Mouse (Mus musculus) frontal cortex, postnatal 14 days (tissue): Measurements from ENCODE around the gene Apold1.

ENCODE experiments used
- DNase-seq, 2 experiments: peaks; one replicate each; pipeline ENCODE4 v3.0.0; 2022; ENCODE audit warnings: low spot score in 2 of 2

The Apold1 gene

GRCm38 (mm10) chr6:134976628-134977027 lies 4.9 kb upstream of the Apold1 start:
- no peak for DNase-seq

DNA sequence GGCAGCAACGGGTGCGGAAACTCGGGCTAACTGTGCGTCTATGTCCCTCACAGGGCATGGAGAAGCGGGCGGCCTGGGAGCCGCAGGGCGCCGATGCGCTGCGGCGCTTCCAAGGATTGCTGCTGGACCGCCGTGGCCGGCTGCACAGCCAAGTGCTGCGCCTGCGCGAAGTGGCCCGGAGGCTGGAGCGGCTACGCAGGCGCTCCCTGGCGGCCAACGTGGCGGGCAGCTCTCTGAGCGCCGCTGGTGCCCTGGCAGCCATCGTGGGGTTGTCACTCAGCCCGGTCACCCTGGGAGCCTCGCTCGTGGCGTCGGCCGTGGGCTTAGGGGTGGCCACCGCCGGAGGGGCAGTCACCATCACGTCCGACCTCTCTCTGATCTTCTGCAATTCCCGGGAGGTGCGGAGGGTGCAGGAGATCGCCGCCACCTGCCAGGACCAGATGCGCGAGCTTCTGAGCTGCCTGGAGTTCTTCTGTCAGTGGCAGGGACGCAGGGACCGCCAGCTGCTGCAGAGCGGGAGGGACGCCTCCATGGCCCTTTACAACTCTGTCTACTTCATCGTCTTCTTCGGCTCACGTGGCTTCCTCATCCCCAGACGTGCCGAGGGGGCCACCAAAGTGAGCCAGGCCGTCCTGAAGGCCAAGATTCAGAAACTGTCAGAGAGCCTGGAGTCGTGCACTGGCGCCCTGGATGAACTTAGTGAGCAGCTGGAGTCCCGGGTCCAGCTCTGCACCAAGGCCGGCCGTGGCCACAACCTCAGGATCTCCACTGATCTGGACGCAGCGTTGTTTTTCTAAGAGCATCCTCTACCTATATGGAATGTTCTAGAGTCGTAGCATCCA lies 2.2 kb downstream of the Apold1 start:
- peak; percentile 66 to 79 for DNase-seq

- no peak for DNase-seq
These were observed 3.2 kb downstream of the Apold1 start for GRCm38 (mm10) chr6:134984748-134985147.

GRCm38 (mm10) chr6:134988377-134988776 lies 6.9 kb downstream of the Apold1 start:
- no peak for DNase-seq

- DNase-seq: no peak
These were observed 9.2 kb downstream of the Apold1 start for GRCm38 (mm10) chr6:134990674-134991073.

GRCm38 (mm10) chr6:134994031-134994651 lies 12.6 kb downstream of the Apold1 start:
- peak; percentile 43 to 70 for DNase-seq

DNA sequence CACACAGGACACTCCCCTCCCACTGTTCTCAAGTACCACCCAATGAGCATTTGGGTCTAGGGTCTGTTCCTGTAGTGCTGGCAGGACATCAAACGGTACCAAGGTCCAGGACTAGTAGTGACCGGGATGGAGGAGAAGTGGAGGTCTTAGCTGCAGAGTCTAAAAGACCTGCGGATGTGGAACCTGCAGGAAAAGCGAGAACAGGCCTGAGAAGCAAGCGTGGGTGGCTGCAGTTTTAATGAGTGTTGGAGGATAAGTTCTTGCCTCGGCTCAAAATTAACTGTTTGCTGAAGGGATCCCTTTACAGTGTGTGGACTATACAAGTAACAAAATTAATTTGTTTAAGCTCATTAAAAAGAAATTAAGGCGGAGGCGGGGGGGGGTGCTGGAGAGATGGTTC lies 13.5 kb downstream of the Apold1 start:
- DNase-seq: peak in 1 of 2 experiments; percentile 38

DNA sequence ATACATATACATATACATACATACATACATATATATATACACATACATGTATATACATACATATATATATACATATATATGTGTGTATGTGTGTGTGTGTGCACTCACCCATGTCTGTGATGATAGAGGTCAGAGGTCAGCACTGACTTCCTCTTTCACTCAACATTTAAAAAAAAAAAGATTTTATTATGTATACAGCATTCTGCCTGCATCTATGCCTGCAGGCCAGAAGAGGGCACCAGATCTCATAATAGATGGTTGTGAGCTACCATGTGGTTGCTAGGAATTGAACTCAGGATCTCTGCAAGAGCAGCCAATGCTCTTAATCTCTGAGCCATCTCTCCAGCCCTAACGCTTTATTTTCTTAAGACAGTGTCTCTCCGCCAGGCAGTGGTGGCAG lies 15.4 kb downstream of the Apold1 start:
- DNase-seq: no peak

GRCm38 (mm10) chr6:134998076-134998475 lies 16.6 kb downstream of the Apold1 start:
- no peak for DNase-seq

DNA sequence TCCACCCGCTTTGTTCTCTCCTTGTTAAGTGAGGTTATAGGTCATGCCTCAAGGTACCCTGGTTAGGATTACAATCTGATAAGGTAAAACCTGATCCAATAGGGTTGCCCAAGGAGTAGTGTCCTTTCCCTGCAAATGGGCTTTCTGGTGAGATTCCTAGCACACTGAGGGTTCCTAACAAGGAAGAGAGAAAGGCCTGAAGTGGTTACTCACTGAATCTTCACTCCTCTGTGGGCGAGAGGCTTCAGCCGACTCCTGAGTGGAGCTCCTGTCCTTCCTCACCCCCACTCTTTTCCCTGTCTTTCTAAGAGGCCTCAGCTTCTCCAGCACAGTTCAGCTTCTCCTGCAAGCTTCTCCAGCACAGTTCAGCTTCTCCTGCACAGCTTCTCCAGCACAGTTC lies 17.3 kb downstream of the Apold1 start:
- no peak for DNase-seq

GRCm38 (mm10) chr6:135000272-135000671 lies 18.8 kb downstream of the Apold1 start:
- DNase-seq: no peak

DNA sequence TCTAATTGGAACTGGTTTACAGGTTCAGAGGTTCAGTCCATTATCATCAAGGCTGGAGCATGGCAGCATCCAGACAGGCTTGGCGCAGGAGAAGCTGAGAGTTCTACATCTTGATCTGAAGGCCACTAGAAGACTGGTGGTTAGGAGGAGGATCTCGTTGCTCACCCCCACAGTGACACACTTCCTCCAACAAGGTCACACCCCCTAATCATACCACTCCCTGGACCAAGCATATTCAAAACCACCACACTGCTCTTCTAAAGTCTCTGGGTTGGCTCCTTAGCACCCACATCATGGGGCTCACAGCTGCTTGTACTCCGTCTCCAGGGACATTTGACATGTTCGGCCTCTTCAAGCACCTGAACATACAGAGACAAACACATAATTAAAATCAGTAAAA lies 20.5 kb downstream of the Apold1 start:
- DNase-seq: no peak

DNA sequence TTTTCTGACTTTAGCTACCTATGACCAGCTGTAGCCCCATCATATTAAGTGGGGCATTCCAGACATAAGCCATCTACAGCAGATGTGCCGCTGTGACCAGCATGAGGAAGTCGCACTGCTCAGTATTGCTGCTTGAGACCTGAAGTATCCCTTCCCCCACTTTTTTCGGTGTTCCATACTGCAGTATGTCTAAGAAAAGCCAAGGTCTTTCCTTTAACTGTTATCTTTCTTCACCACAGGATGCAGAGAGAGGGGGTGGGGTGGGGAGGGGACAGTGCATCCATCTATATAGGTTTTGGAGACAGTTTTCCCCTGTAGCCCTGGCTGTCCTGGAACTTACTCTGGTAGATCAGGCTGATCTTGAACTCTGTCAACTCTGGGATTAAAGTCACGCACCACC lies 24.9 kb downstream of the Apold1 start:
- DNase-seq: no peak

GRCm38 (mm10) chr6:135011048-135011733 lies 29.7 kb downstream of the Apold1 start, which contains the start of gene Ddx47:
Gene Ddx47 (plus strand): TSS chr6:135011612.
- DNase-seq: peak; percentile 89 to 95

DNA sequence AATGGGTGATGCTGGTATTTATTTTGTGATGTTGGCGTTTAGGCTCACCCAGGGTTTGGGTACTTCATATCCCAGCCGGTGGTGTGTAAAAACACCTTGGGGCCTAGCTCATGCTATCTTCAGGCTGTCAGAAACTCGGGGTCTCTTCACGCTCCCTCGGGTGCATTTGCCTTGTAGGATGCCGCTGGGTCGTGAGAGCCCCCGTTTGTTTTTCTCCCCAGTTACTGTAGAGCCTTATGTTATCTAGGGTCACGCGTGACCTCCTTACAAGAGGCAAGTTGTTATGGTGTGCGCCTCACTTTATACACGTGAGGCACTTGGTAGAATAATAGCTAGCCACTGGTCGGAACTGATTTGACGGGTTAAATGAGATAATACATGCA lies 30.2 kb downstream of the Apold1 start:
- DNase-seq: no peak

- no peak for DNase-seq
These were observed 35.7 kb downstream of the Apold1 start for GRCm38 (mm10) chr6:135017211-135017610.

DNA sequence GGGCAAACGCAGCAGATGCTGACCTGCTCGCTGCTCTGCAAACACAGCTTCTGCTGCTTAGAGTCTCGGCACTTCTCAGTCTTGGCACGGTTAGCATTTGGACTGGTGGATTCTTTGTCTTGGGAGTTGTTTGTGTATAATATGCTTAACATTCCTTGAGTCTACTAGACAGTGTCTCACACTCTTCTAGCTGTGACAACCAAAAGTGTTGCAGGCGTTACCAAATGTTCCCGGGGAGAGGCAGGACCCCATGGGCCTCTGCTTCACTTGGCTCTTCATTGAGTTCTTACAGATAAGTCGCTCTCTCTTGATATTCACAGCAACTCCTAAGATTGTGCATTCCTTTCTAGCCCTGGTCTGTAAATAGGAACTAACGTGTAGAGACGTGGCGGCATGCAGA lies 38.0 kb downstream of the Apold1 start:
- no peak for DNase-seq

- no peak for DNase-seq
These were observed 40.1 kb downstream of the Apold1 start for GRCm38 (mm10) chr6:135021633-135022032.

DNA sequence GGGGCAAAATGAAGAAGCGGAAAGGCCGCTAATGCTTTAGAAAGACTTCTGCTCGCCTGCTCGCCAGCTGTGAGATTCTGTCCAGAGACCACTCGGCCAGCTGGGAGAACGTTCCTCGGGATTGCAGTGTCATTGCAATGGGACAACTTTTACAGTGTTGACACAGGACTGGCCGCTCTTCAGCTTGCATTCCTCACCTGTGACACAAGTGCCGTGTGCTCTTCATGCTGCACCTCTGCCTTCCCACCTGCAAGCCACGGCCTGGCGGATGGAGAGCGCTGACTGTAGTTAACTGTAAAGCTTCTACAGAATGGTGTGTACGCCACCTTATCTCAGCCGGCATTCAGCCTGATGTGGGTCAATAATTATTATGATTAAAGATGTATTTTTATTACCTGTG lies 41.9 kb downstream of the Apold1 start:
- no peak for DNase-seq

DNA sequence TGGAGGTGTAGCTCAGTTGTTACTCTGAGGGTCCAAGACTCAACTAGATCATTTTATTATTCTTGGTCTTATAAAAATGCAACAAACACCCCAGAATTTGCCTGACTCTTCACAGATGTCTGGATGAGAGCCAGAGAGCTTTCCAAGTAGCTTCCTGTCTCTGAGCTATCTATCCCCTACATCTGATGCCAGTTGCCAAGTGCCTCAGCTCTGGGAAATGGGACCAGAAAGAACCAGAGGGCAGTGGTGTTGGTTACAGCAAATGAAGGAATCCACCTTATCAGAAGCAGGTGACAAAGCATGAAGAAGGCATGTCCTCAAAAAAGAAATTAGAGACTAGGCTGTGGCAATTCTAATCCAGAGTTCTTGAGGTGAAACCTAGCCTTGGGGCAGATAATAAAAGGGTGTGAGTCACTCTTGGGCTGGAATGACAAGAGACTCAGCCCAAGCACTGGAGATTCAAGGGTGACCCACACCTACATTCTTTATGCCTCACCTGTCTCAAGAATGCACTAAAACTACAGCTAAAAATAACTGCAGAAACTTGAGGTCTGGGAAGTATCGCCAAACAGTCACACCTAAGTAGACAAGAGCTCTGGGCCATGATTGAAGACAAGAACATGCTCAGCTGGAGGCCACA lies 43.4 kb downstream of the Apold1 start:
- no peak for DNase-seq

DNA sequence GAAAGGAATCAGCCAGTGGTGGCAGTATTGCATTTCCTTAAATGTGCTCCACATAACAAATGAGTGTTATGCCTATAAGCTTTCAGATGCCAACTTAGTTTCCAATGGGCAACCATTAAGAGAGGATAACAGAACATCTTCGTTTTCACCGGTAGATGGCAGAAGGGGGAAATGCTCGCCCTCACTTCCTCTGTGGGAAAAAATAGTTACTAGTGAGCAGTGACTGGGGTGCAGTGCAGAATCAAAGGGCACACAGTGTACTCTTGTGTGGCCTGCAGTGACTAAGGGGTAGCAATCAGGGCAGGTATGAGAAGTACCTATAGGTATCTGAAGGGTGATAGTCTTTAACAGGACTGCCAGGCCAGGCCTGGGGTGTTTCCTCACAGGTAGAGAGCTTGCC lies 44.7 kb downstream of the Apold1 start:
- DNase-seq: no peak

- DNase-seq: no peak
These were observed 45.2 kb downstream of the Apold1 start for GRCm38 (mm10) chr6:135026755-135027154.
